Mouse (Mus musculus) megakaryocyte-erythroid progenitor cell, adult 5-6 weeks (primary cell): ENCODE data around the gene Pla2g15. TPM values are rescaled to one million over a fixed set of nuclear protein-coding genes. Genes with fewer than 3 reads are reported as not detected.

Experiments
- ATAC-seq: replicated peaks from 2 replicates; pipeline ENCODE4 v1.8.0; 2016; ENCODE audit warnings: mild to moderate bottlenecking, inconsistent platforms; ENCODE audit not compliant: severe bottlenecking, poor library complexity, low FRiP score, low TSS enrichment
- total RNA-seq, 2 experiments: library from RNA; stranded (forward) in 1 of 2; stranded (reverse) in 1 of 2; fragments of 200-1000, 215-1000 nt in 1 of 2; fragments of >200 nt in 1 of 2; fragmentation: Nextera tagmentation in 1 of 2; gene quantifications; 2 replicates each; pipeline ENCODE4 v1.2.3; 2014 to 2017

Gene Pla2g15
- total RNA-seq, 2 experiments from 2014 or later, result 3.2 TPM

- no peak for ATAC-seq
These were observed 16.3 kb upstream of the Pla2g15 start for GRCm38 (mm10) chr8:106133946-106134345.

- ATAC-seq, result no peak
These were observed 15.2 kb upstream of the Pla2g15 start for GRCm38 (mm10) chr8:106134751-106135571.

GRCm38 (mm10) chr8:106135672-106136071 lies 14.5 kb upstream of the Pla2g15 start:
- ATAC-seq, result no peak

GRCm38 (mm10) chr8:106136156-106137130 lies 13.8 kb upstream of the Pla2g15 start, which contains the start of gene Esrp2:
Gene Esrp2, minus strand, starts transcription at chr8:106136974.
- ATAC-seq, result no peak

GRCm38 (mm10) chr8:106137218-106137905 lies 12.8 kb upstream of the Pla2g15 start:
- ATAC-seq, result no peak

GRCm38 (mm10) chr8:106137906-106138477 lies 12.2 kb upstream of the Pla2g15 start:
- 0 out of 2 replicates have a peak, but pooled peaks have one; percentile 26 for ATAC-seq

- no peak for ATAC-seq
These were observed 11.6 kb upstream of the Pla2g15 start for GRCm38 (mm10) chr8:106138616-106139015.

GRCm38 (mm10) chr8:106140191-106140590 lies 10.0 kb upstream of the Pla2g15 start:
- no peak for ATAC-seq

GRCm38 (mm10) chr8:106140769-106141168 lies 9.4 kb upstream of the Pla2g15 start:
- peak; percentile 84 for ATAC-seq

GRCm38 (mm10) chr8:106145331-106145730 lies 4.9 kb upstream of the Pla2g15 start:
- no peak for ATAC-seq

GRCm38 (mm10) chr8:106146014-106146413 lies 4.2 kb upstream of the Pla2g15 start:
- ATAC-seq, result no peak

GRCm38 (mm10) chr8:106147868-106148565 lies 2.2 kb upstream of the Pla2g15 start:
- ATAC-seq, result no peak

GRCm38 (mm10) chr8:106149025-106149424 lies 1.2 kb upstream of the Pla2g15 start:
- no peak for ATAC-seq

- ATAC-seq, result peak; percentile 19
These were observed 428 bp downstream of the Pla2g15 start for GRCm38 (mm10) chr8:106150653-106151000.

- no peak for ATAC-seq
These were observed 842 bp downstream of the Pla2g15 start for GRCm38 (mm10) chr8:106151041-106151440.

GRCm38 (mm10) chr8:106152876-106153275 lies 2.7 kb downstream of the Pla2g15 start:
- no peak for ATAC-seq

GRCm38 (mm10) chr8:106157419-106157818 lies 7.2 kb downstream of the Pla2g15 start:
- ATAC-seq, result 0 out of 2 replicates have a peak, but pooled peaks have one; percentile 46

- ATAC-seq, result no peak
These were observed 8.2 kb downstream of the Pla2g15 start for GRCm38 (mm10) chr8:106158381-106158780.

GRCm38 (mm10) chr8:106159876-106160275 lies 9.7 kb downstream of the Pla2g15 start:
- no peak for ATAC-seq
